Mouse (Mus musculus) kidney, adult 2 months (tissue): ENCODE measurements around the gene Mmp25.

Experiments
- CTCF ChIP-seq: fragments of 200-500 bp; conservative IDR thresholded peaks from 2 replicates; pipeline ENCODE4 v1.5.1; 2011; ENCODE audit warnings: low read depth, mild to moderate bottlenecking, control low read depth, low read length, moderate library complexity, mixed read lengths; ENCODE audit not compliant: insufficient read depth, insufficient read length
- POLR2A ChIP-seq: fragments of 200-500 bp; IDR thresholded peaks from one replicate; pipeline ENCODE4 v1.6.1; 2011; ENCODE audit warnings: low read depth, low read length, control low read depth

DNA sequence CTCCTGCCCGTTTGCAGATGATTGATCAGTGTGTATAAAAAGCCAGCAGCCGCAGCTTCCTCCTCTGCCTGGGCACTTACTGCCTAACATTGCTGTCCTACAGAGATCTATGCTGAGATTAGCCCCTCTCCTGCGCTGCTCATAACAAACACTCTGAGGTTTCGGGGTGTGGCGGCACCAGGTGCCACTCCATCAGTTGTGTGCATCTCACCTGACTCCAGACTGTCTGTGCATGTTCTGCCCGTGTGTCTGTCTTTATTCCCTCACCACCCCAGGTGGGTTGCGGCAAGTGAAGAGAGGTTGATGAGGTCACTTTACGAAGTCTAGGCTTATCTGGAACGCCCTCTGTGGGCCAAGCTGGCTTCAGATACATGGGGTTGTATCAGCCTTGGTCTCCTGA, 28.0 kb downstream of the Mmp25 start:
- TF ChIP-seq CTCF (no peak), POLR2A (no peak)
